Mouse (Mus musculus): ENCODE measurements around the gene Gja3. TPM values are rescaled to one million over a fixed set of nuclear protein-coding genes. Genes with fewer than 3 reads are reported as not detected.
"Not testable (repeated sequence)": the region's sequence is repeated elsewhere in the genome, so short reads cannot be mapped to it uniquely, and the experiment has no call there.

The Gja3 gene
- polyA plus RNA-seq, 1 experiment from 2014 or later, result 0.18 TPM

DNA sequence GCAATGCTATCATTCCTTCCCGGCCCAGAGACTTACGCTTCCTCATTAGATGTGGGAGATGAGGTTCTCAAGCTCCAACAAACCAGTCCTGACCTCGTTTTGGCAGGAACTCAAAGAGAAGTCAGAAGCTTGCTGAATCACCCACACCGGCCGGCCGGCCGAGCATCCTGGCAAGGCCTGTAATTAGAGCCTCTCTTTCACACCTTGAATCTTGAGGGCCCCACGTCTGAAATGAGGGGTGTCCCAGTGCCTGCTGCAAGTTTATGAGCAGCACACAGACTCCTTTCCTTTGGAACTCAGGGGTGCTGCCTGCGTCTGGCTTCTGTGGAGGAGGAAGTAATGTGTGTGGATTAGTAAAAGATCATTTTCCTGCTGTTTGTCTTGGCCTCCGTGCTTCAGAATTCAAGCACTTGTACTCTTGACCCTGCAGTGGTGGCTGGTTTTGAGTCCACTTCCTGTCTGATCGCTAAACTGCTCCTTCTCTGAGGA is 26.3 kb upstream of the Gja3 start:
- H3K9ac ChIP-seq (replicated peaks), result no peak overlapping the region
- H3K27ac ChIP-seq (replicated peaks), result no peak overlapping the region
- no peaks in the 10 kb centered on the region for H3K9me3 ChIP-seq
- H3K27me3 ChIP-seq, result 0 out of 2 replicates have a peak, but pooled peaks cover 4% of the 10 kb centered on the region
- ATAC-seq (ENCODE audit: low FRiP score, low read depth), result no peak
- 76% methylated on average over 11 of the region's 11 CpGs for WGBS
- no peak overlapping the region for H3K4me3 ChIP-seq
- H3K36me3 ChIP-seq, result no peaks in the 10 kb centered on the region
- no peaks in the 10 kb centered on the region for H3K4me1 ChIP-seq
- H3K4me2 ChIP-seq (replicated peaks), result no peak overlapping the region

DNA sequence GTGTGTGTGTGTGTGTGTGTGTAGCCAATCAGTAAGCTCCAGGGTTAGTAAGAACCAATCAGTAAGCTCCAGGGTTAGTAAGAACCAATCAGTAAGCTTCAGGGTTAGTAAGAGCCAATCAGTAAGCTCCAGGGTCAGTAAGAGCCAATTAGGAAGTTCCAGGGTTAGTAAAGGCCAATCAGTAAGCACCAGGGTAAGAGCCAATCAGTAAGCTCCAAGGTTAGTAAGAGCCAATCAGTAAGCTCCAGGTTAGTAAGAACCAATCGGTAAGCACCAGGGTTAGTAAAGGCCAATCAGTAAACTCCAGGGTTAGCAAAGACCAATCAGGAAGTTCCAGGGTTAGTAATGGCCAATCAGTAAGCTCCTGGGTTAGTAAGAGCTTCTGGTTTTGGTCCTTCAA is 25.0 kb upstream of the Gja3 start:
- no peak overlapping the region for H3K4me2 ChIP-seq (replicated peaks)
- 0 out of 2 replicates have a peak, but pooled peaks cover 4% of the 10 kb centered on the region for H3K27me3 ChIP-seq
- H3K4me3 ChIP-seq, result no peak overlapping the region
- no peaks in the 10 kb centered on the region for H3K4me1 ChIP-seq
- no peak overlapping the region for H3K27ac ChIP-seq (replicated peaks)
- H3K36me3 ChIP-seq, result no peaks in the 10 kb centered on the region
- no peak for ATAC-seq (ENCODE audit: low FRiP score, low read depth)
- no peaks in the 10 kb centered on the region for H3K9me3 ChIP-seq
- WGBS, result 86% methylated on average over 1 of the region's 1 CpGs
- no peak overlapping the region for H3K9ac ChIP-seq (replicated peaks)

DNA sequence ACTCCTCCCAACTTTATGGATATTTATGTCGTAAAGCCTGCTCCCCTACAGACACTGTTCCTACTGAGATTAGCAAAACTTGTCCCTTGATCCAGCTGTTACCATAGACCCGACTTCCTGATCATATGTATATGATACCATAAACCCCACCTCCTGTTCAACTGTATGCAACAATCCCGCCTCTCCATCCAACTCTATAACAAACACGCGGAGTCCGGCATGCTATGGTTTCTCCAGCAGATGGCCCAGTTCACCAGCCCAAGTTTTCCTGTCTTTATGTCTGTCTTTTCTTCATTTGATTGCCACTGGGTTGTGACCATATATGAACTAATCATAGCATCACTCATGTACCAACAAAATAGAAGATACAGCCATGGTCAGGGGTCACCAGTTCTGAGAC is 17.6 kb upstream of the Gja3 start:
- no peaks in the 10 kb centered on the region for H3K4me1 ChIP-seq
- H3K27me3 ChIP-seq, result no peaks in the 10 kb centered on the region
- no peak overlapping the region for H3K9ac ChIP-seq (replicated peaks)
- 85% methylated on average over 6 of the region's 6 CpGs for WGBS
- H3K4me2 ChIP-seq (replicated peaks), result no peak overlapping the region
- H3K27ac ChIP-seq (replicated peaks), result no peak overlapping the region
- H3K9me3 ChIP-seq, result no peaks in the 10 kb centered on the region
- H3K4me3 ChIP-seq, result no peak overlapping the region
- no peaks in the 10 kb centered on the region for H3K36me3 ChIP-seq
- ATAC-seq (ENCODE audit: low FRiP score, low read depth), result no peak

DNA sequence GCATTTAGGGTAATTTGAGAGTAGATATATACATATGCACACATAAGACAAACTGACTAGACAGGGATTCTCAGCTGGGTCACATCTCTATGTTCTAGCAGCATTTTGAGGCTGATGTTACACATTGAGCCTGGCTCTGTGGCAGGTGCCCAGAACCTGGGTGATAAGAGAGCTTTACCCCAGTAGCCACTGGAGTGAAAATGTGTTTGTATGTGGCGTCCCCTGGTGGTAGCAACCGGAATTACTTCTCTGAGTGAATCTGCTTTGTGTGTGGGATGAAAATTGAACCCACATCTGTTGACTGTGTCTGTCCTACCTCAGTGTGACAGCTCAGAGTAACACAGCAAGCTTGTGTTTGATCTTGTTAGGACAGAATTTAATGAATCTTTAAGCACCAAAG is 12.0 kb upstream of the Gja3 start:
- 0% methylated on average over 2 of the region's 2 CpGs for WGBS
- not testable (repeated sequence) for H3K4me2 ChIP-seq (replicated peaks); H3K4me3 ChIP-seq; H3K9me3 ChIP-seq; H3K27ac ChIP-seq (replicated peaks); H3K4me1 ChIP-seq; ATAC-seq (ENCODE audit: low FRiP score, low read depth); H3K36me3 ChIP-seq; H3K27me3 ChIP-seq; H3K9ac ChIP-seq (replicated peaks)

DNA sequence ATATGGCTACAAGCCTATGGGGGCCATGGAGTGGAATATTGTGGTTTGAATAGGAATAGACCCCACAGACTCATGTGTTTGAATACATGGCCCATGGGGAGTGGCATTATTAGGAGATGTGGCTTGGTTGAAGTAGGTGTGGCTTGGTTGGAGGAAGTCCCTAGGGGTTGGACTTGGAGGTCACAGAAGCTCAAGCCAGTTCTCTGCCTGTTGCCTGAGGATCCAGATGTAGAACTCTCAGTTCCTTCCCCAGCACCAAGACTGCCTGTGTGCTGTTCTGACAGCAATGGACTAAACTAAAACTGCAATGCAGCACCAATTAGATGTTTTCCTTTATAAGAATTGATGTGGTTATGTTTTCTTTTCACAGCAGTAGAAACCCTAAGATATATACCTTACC is 8.2 kb upstream of the Gja3 start:
- no peak overlapping the region for H3K4me3 ChIP-seq
- H3K9me3 ChIP-seq, result no peaks in the 10 kb centered on the region

DNA sequence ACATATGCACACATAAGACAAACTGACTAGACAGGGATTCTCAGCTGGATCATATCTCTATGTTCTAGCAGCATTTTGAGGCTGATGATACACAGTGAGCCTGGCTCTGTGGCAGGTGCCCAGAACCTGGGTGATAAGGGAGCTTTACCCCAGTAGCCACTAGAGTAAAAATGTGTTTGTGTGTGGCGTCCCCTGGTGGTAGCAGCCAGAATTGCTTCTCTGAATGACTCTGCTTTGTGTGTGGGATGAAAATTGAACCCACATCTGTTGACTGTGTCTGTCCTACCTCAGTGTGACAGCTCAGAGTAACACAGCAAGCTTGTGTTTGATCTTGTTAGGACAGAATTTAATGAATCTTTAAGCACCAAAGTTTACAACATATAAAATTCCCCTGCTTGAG is 2.2 kb upstream of the Gja3 start:
- ATAC-seq (ENCODE audit: low FRiP score, low read depth); H3K4me3 ChIP-seq: not testable (repeated sequence)
- peaks cover 12% of the 10 kb centered on the region for H3K4me1 ChIP-seq

More for the DNA sequence above, 8.2 kb upstream of the Gja3 start:
- no peak for ATAC-seq (ENCODE audit: low FRiP score, low read depth)
- Histone ChIP-seq H3K4me1 (no peaks in the 10 kb centered on the region), H3K4me2 (replicated peaks) (no peak overlapping the region), H3K27me3 (no peaks in the 10 kb centered on the region), H3K9ac (replicated peaks) (no peak overlapping the region), H3K36me3 (no peaks in the 10 kb centered on the region), H3K27ac (replicated peaks) (no peak overlapping the region)

DNA sequence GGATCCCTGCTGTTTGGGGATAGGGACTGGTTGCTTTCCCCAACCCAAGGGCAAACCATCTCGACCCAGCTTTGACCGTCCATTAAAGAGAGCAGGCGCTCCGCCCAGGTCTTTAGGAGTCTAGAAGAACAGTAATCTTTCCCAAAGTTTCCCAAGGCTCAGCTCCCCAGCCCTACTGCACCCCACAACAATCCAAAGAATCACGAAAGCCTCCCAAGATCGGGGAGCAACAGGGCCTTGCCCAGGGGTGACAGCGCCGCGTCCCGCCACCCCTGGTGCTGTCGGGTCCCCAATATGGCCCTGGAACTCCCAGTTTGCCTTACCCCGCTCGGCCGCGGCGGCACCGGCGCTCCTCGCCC is 717 bp downstream of the Gja3 start:
- H3K9me3 ChIP-seq, result no peaks in the 10 kb centered on the region
- H3K4me1 ChIP-seq, result peaks cover 12% of the 10 kb centered on the region
- no peak for ATAC-seq (ENCODE audit: low FRiP score, low read depth)
- no peak overlapping the region for H3K27ac ChIP-seq (replicated peaks)
- no peaks in the 10 kb centered on the region for H3K36me3 ChIP-seq
- peak overlapping the region; percentile 45; the same call in 1 of the 2 replicates for H3K9ac ChIP-seq (replicated peaks)
- H3K27me3 ChIP-seq, result peaks cover 41% of the 10 kb centered on the region
- 4% methylated on average over 19 of the region's 19 CpGs for WGBS
- peak overlapping the region; percentile 54 for H3K4me3 ChIP-seq
- H3K4me2 ChIP-seq (replicated peaks), result peak overlapping the region; percentile 91

More for the DNA sequence above, 2.2 kb upstream of the Gja3 start:
- H3K27ac ChIP-seq (replicated peaks); H3K36me3 ChIP-seq; H3K9ac ChIP-seq (replicated peaks); H3K4me2 ChIP-seq (replicated peaks); H3K9me3 ChIP-seq: not testable (repeated sequence)
- peaks cover 41% of the 10 kb centered on the region for H3K27me3 ChIP-seq
- 0% methylated on average over 1 of the region's 1 CpGs for WGBS

DNA sequence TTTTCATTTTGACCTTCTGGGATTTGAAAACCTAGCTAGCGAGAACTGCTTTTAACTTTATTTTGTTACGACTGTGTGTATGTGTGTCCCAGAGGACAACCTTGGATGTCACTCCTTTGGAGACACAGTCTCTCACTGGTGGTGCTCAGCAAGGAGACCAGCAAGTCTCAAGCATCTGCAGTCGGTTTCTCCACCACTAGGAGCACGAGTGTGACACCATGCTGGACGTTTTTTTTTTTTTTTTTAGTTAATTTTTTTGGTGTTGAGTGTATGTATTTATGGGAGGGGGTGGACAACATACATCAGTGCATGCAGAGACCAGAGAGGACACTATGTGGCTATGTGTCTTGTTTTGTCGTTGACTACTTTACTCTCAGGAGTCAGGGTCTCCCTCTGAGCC is 5.2 kb downstream of the Gja3 start:
- H3K4me3 ChIP-seq, result no peak overlapping the region
- H3K4me2 ChIP-seq (replicated peaks), result no peak overlapping the region
- H3K36me3 ChIP-seq, result no peaks in the 10 kb centered on the region
- WGBS, result 74% methylated on average over 6 of the region's 6 CpGs
- H3K27me3 ChIP-seq, result peaks cover 22% of the 10 kb centered on the region
- ATAC-seq (ENCODE audit: low FRiP score, low read depth), result no peak
- no peaks in the 10 kb centered on the region for H3K9me3 ChIP-seq
- H3K27ac ChIP-seq (replicated peaks), result no peak overlapping the region
- H3K9ac ChIP-seq (replicated peaks), result no peak overlapping the region
- H3K4me1 ChIP-seq, result peaks cover 7% of the 10 kb centered on the region

DNA sequence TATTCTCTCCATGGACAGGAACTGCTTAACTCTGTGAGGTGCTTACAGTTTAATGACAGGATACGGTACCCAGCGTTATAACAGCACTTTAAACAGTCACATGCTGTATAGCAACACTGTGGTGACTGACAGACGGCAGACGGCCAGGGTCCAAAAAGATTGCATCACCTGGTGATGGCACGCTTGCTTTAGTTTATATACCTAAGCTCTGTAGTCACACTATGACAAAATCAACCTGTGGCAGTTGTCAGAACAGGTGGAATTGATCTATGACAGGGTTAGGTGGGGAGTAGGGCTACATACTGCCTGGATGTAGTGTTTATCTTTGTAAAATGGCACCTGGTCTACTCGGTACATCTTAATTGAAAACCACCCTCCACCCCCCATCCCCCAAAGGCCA is 14.0 kb downstream of the Gja3 start:
- H3K4me2 ChIP-seq (replicated peaks), result no peak overlapping the region
- no peaks in the 10 kb centered on the region for H3K36me3 ChIP-seq
- no peaks in the 10 kb centered on the region for H3K27me3 ChIP-seq
- no peak overlapping the region for H3K4me3 ChIP-seq
- H3K9me3 ChIP-seq, result no peaks in the 10 kb centered on the region
- ATAC-seq (ENCODE audit: low FRiP score, low read depth), result no peak
- 92% methylated on average over 6 of the region's 6 CpGs for WGBS
- no peak overlapping the region for H3K9ac ChIP-seq (replicated peaks)
- no peak overlapping the region for H3K27ac ChIP-seq (replicated peaks)
- H3K4me1 ChIP-seq, result no peaks in the 10 kb centered on the region

DNA sequence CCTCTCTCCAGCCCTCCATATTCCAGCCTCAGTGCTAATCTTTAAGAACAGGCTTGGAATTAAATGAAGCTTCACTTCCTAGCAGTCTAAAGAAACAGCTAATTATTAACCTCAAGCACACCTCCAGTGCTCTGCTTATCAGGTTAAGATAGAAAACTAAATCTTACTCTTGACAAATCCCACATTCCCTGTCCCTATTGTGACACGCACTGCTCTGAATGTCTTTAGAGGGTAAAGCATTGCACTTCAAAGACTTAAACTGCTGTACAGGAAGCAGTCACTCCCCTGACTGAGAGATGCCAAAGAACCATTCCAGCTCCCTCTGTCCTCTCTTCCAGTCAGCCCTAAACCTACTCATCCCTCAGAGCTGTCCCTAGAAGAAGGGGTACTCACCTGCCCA is 16.5 kb downstream of the Gja3 start:
- H3K36me3 ChIP-seq, result no peaks in the 10 kb centered on the region
- ATAC-seq (ENCODE audit: low FRiP score, low read depth), result no peak
- no peak overlapping the region for H3K4me2 ChIP-seq (replicated peaks)
- H3K4me3 ChIP-seq, result no peak overlapping the region
- H3K9me3 ChIP-seq, result no peaks in the 10 kb centered on the region
- H3K27me3 ChIP-seq, result no peaks in the 10 kb centered on the region
- no peaks in the 10 kb centered on the region for H3K4me1 ChIP-seq
- WGBS, result 88% methylated on average over 1 of the region's 1 CpGs
- no peak overlapping the region for H3K27ac ChIP-seq (replicated peaks)
- no peak overlapping the region for H3K9ac ChIP-seq (replicated peaks)

DNA sequence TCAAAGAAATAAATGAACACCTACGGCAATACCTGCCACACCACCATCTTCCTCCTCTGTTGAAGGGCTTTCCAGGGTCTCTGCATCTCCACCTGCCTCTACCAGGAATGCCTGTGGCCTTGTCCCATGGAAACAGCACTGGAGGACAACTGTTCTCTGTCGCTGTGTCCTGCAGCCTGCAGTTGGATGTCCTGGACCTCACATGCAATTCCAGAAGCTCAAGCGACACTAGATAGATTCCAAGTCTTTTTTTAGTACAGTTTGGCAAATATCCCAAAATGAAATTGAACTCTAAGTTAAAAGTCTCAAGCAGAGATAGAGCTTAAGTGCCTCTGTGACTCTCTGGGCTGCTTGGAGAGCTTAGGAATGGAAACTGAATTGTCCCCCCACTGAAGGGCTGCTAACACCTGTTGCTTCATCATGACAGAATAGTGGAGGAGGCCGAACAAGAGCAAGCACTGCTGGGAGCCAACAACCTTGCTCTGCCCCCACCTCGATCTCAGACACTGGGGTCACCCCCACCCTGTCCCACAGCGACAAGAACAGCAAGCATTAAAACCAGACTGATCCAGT is 22.9 kb downstream of the Gja3 start:
- 0 out of 2 replicates have a peak, but pooled peaks cover 6% of the 10 kb centered on the region for H3K27me3 ChIP-seq
- H3K27ac ChIP-seq (replicated peaks), result no peak overlapping the region
- no peaks in the 10 kb centered on the region for H3K9me3 ChIP-seq
- no peak overlapping the region for H3K4me2 ChIP-seq (replicated peaks)
- 86% methylated on average over 6 of the region's 6 CpGs for WGBS
- H3K36me3 ChIP-seq, result no peaks in the 10 kb centered on the region
- ATAC-seq (ENCODE audit: low FRiP score, low read depth), result no peak
- no peak overlapping the region for H3K9ac ChIP-seq (replicated peaks)
- H3K4me1 ChIP-seq, result no peaks in the 10 kb centered on the region
- H3K4me3 ChIP-seq, result no peak overlapping the region

DNA sequence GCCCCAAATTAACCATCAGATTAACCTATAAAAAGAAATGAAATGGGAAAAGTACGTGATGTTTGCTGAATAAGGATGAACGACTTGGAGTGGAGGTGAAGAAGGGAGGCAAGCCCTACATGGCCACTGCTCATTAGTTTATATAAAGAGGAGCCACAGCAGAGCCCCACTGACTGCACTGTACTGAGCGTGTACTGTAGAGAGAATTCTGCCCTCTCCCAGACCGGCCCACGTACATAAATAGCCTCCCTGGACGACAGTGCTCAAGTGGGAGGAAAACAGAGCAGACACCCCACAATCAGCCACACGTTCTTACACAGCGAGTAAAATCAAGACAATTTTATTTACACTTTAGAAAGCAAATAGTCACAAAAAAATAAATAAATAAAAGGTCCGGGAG is 23.8 kb downstream of the Gja3 start:
- no peak overlapping the region for H3K27ac ChIP-seq (replicated peaks)
- H3K4me3 ChIP-seq, result no peak overlapping the region
- H3K4me2 ChIP-seq (replicated peaks), result no peak overlapping the region
- 82% methylated on average over 9 of the region's 9 CpGs for WGBS
- no peak for ATAC-seq (ENCODE audit: low FRiP score, low read depth)
- H3K4me1 ChIP-seq, result no peaks in the 10 kb centered on the region
- no peak overlapping the region for H3K9ac ChIP-seq (replicated peaks)
- 0 out of 2 replicates have a peak, but pooled peaks cover 6% of the 10 kb centered on the region for H3K27me3 ChIP-seq
- H3K36me3 ChIP-seq, result no peaks in the 10 kb centered on the region
- no peaks in the 10 kb centered on the region for H3K9me3 ChIP-seq

DNA sequence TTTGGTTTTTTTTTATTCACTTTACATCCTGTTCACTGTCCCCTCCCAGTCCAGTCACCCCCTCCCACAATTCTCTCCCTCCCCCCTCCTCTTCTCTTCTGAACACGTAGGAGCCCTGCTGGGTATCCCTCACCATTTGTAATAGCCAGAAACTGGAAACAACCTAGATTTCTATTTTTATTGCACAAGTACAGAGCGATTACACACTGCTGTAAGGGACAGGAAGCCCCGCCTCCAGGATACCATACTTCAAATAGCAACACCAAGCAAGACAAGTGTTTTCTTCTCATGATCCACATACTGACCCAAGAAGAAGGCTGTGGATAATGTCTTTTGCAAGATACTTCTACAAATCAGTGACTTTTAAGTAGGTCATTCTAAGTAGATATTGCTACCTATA is 25.1 kb downstream of the Gja3 start:
- 0 out of 2 replicates have a peak, but pooled peaks cover 6% of the 10 kb centered on the region for H3K27me3 ChIP-seq

More for the DNA sequence above, 25.1 kb downstream of the Gja3 start:
- no peak overlapping the region for H3K27ac ChIP-seq (replicated peaks)
- no peak overlapping the region for H3K9ac ChIP-seq (replicated peaks)
- H3K9me3 ChIP-seq, result no peaks in the 10 kb centered on the region
- H3K36me3 ChIP-seq, result no peaks in the 10 kb centered on the region
- H3K4me1 ChIP-seq, result no peaks in the 10 kb centered on the region
- 88% methylated on average over 3 of the region's 3 CpGs for WGBS
- ATAC-seq (ENCODE audit: low FRiP score, low read depth), result no peak
- H3K4me2 ChIP-seq (replicated peaks), result no peak overlapping the region
- H3K4me3 ChIP-seq, result no peak overlapping the region
